Mouse (Mus musculus) kidney, embryonic 16.5 days (tissue): ENCODE results near the gene Zfp568. TPM values are rescaled to one million over a fixed set of nuclear protein-coding genes. Genes with fewer than 3 reads are reported as not detected.
A peak's percentile ranks its signal among the peaks of the same experiment; 100 is the strongest.
"Not testable (repeated sequence)": the region's sequence is repeated elsewhere in the genome, so short reads cannot be mapped to it uniquely, and the experiment has no call there.

Experiments
- ATAC-seq: fragments of 200-750 bp; cut with Nextera tagmentation; 2 replicates; pipeline ENCODE4 v1.8.0; 2017; ENCODE audit warnings: moderate TSS enrichment; ENCODE audit not compliant: low FRiP score, low TSS enrichment
- H3K27ac ChIP-seq: fragments of 300-500 bp; sonication (generic); 2 replicates; pipeline ENCODE4 v1.5.1; 2014; ENCODE audit warnings: low read length
- H3K27me3 ChIP-seq: fragments of 300-500 bp; sonication (generic); 2 replicates; pipeline ENCODE4 v1.6.1; 2014; ENCODE audit warnings: low read length, control low read depth, mixed read lengths; ENCODE audit not compliant: insufficient read depth
- H3K36me3 ChIP-seq: fragments of 300-500 bp; sonication (generic); 2 replicates; pipeline ENCODE4 v1.6.1; 2014; ENCODE audit warnings: low read length, control low read depth, mixed read lengths; ENCODE audit not compliant: insufficient read depth
- H3K4me1 ChIP-seq: fragments of 300-500 bp; sonication (generic); 2 replicates; pipeline ENCODE4 v1.6.1; 2014; ENCODE audit warnings: low read length, control low read depth, mixed read lengths; ENCODE audit not compliant: insufficient read depth
- H3K4me2 ChIP-seq: fragments of 300-500 bp; sonication (generic); replicated peaks from 2 replicates; pipeline ENCODE4 v1.6.1; 2014; ENCODE audit warnings: low read depth, low read length
- H3K4me3 ChIP-seq: fragments of 300-500 bp; sonication (generic); 2 replicates; pipeline ENCODE4 v1.5.1; 2014; ENCODE audit warnings: mild to moderate bottlenecking, low read length
- H3K9ac ChIP-seq: fragments of 300-500 bp; sonication (generic); replicated peaks from 2 replicates; pipeline ENCODE4 v1.6.1; 2014; ENCODE audit warnings: low read length
- H3K9me3 ChIP-seq: fragments of 300-500 bp; sonication (generic); 2 replicates; pipeline ENCODE4 v1.6.1; 2016; ENCODE audit warnings: low read length, control low read depth
- WGBS: fragments of 180-500 bp; shearing (Covaris S2); extraction: QIAGEN DNeasy Blood & Tissue Kit; methylation state at CpG from one replicate; pipeline ENCODE4 v1.1.7; 2014; 5-methylcytosine and 5-hydroxymethylcytosine counted together
- polyA plus RNA-seq: library from polyadenylated mRNA; unstranded; fragments of >200 nt; fragmentation: Nextera tagmentation; extraction: Ambion mirVana; gene quantifications from 2 replicates; pipeline ENCODE4 v1.2.1, GENCODE M21; 2015

The Zfp568 gene
- polyA plus RNA-seq, 1 experiment from 2014 or later: 15.8 TPM

- no peak for ATAC-seq
- Histone ChIP-seq H3K36me3 (no peaks in the 10 kb centered on the region), H3K9me3 (no peaks in the 10 kb centered on the region), H3K27me3 (no peaks in the 10 kb centered on the region), H3K9ac (peak overlapping the region; percentile 44), H3K4me2 (peak overlapping the region; percentile 12; the same call in 1 of the 2 replicates), H3K4me1 (peaks cover 8% of the 10 kb centered on the region; the same call in 1 of the 2 replicates), H3K27ac (no peak overlapping the region), H3K4me3 (peak overlapping the region; percentile 6; the same call in 1 of the 2 replicates)
- WGBS: 52% methylated on average over 10 of the region's 10 CpGs
These were observed 27.5 kb upstream of the Zfp568 start for GRCm38 (mm10) chr7:29956257-29956656.

GRCm38 (mm10) chr7:29958125-29958724 is 25.5 kb upstream of the Zfp568 start:
- no peak for ATAC-seq
- Histone ChIP-seq H3K4me2 (no peak overlapping the region), H3K4me3 (no peak overlapping the region), H3K9me3 (no peaks in the 10 kb centered on the region), H3K4me1 (peaks cover 4% of the 10 kb centered on the region; the same call in 1 of the 2 replicates), H3K36me3 (no peaks in the 10 kb centered on the region), H3K9ac (no peak overlapping the region), H3K27me3 (no peaks in the 10 kb centered on the region), H3K27ac (no peak overlapping the region)
- WGBS: 85% methylated on average over 11 of the region's 11 CpGs

GRCm38 (mm10) chr7:29959004-29959403 is 24.8 kb upstream of the Zfp568 start:
- Histone ChIP-seq H3K36me3 (no peaks in the 10 kb centered on the region), H3K27ac (no peak overlapping the region), H3K27me3 (no peaks in the 10 kb centered on the region), H3K4me3 (no peak overlapping the region), H3K4me1 (0 out of 2 replicates have a peak, but pooled peaks cover 4% of the 10 kb centered on the region), H3K9ac (no peak overlapping the region), H3K4me2 (no peak overlapping the region), H3K9me3 (no peaks in the 10 kb centered on the region)
- no peak for ATAC-seq
- 67% methylated on average over 3 of the region's 3 CpGs for WGBS

GRCm38 (mm10) chr7:29965115-29965810 is 18.5 kb upstream of the Zfp568 start:
- not testable (repeated sequence) for H3K36me3 ChIP-seq, H3K4me2 ChIP-seq, H3K9me3 ChIP-seq, H3K27ac ChIP-seq, H3K9ac ChIP-seq, H3K4me1 ChIP-seq, ATAC-seq, H3K27me3 ChIP-seq, H3K4me3 ChIP-seq
- WGBS: 53% methylated on average over 34 of the region's 39 CpGs

GRCm38 (mm10) chr7:29970686-29971085 is 13.1 kb upstream of the Zfp568 start:
- no peaks in the 10 kb centered on the region for H3K36me3 ChIP-seq
- peaks cover 4% of the 10 kb centered on the region; the same call in 1 of the 2 replicates for H3K9me3 ChIP-seq
- no peaks in the 10 kb centered on the region for H3K27me3 ChIP-seq
- no peak for ATAC-seq
- no peak overlapping the region for H3K4me3 ChIP-seq
- H3K4me2 ChIP-seq: no peak overlapping the region
- no peak overlapping the region for H3K9ac ChIP-seq
- no peak overlapping the region for H3K27ac ChIP-seq
- no peaks in the 10 kb centered on the region for H3K4me1 ChIP-seq
- WGBS: 79% methylated on average over 9 of the region's 9 CpGs

- ATAC-seq: no peak
- no peak overlapping the region for H3K4me3 ChIP-seq
- peaks cover 19% of the 10 kb centered on the region for H3K4me1 ChIP-seq
- no peaks in the 10 kb centered on the region for H3K27me3 ChIP-seq
- no peaks in the 10 kb centered on the region for H3K36me3 ChIP-seq
- H3K4me2 ChIP-seq: no peak overlapping the region
- H3K27ac ChIP-seq: no peak overlapping the region
- H3K9ac ChIP-seq: no peak overlapping the region
- WGBS: 90% methylated on average over 1 of the region's 1 CpGs
- H3K9me3 ChIP-seq: 0 out of 2 replicates have a peak, but pooled peaks cover 2% of the 10 kb centered on the region
These were observed 3.0 kb upstream of the Zfp568 start for GRCm38 (mm10) chr7:29980761-29981160.

- ATAC-seq: no peak
- Histone ChIP-seq H3K27ac (no peak overlapping the region), H3K4me2 (no peak overlapping the region), H3K9me3 (0 out of 2 replicates have a peak, but pooled peaks cover 2% of the 10 kb centered on the region), H3K36me3 (peaks cover 5% of the 10 kb centered on the region; the same call in 1 of the 2 replicates), H3K27me3 (no peaks in the 10 kb centered on the region), H3K9ac (no peak overlapping the region), H3K4me3 (no peak overlapping the region), H3K4me1 (peaks cover 19% of the 10 kb centered on the region)
- WGBS: 49% methylated on average over 5 of the region's 5 CpGs
These were observed 2.3 kb upstream of the Zfp568 start for GRCm38 (mm10) chr7:29981455-29981854.

GRCm38 (mm10) chr7:29981860-29982259 is 1.9 kb upstream of the Zfp568 start:
- Histone ChIP-seq H3K4me3 (no peak overlapping the region), H3K9me3 (0 out of 2 replicates have a peak, but pooled peaks cover 2% of the 10 kb centered on the region), H3K4me1 (peaks cover 19% of the 10 kb centered on the region), H3K9ac (no peak overlapping the region), H3K36me3 (peaks cover 6% of the 10 kb centered on the region; the same call in 1 of the 2 replicates), H3K4me2 (no peak overlapping the region), H3K27ac (no peak overlapping the region), H3K27me3 (no peaks in the 10 kb centered on the region)
- ATAC-seq: no peak
- 76% methylated on average over 3 of the region's 3 CpGs for WGBS

GRCm38 (mm10) chr7:29982341-29982740 is 1.4 kb upstream of the Zfp568 start:
- ATAC-seq: no peak
- Histone ChIP-seq H3K4me2 (peak overlapping the region; percentile 58), H3K36me3 (peaks cover 11% of the 10 kb centered on the region; the same call in 1 of the 2 replicates), H3K9me3 (0 out of 2 replicates have a peak, but pooled peaks cover 2% of the 10 kb centered on the region), H3K4me1 (peaks cover 19% of the 10 kb centered on the region), H3K4me3 (no peak overlapping the region), H3K9ac (no peak overlapping the region), H3K27me3 (no peaks in the 10 kb centered on the region), H3K27ac (no peak overlapping the region)
- 86% methylated on average over 4 of the region's 4 CpGs for WGBS

GRCm38 (mm10) chr7:29982931-29983330 is 824 bp upstream of the Zfp568 start:
- Histone ChIP-seq H3K36me3 (peaks cover 15% of the 10 kb centered on the region), H3K4me1 (peaks cover 19% of the 10 kb centered on the region), H3K27ac (peak overlapping the region; percentile 96), H3K27me3 (no peaks in the 10 kb centered on the region), H3K9ac (peak overlapping the region; percentile 81), H3K9me3 (0 out of 2 replicates have a peak, but pooled peaks cover 2% of the 10 kb centered on the region), H3K4me2 (peak overlapping the region; percentile 58), H3K4me3 (peak overlapping the region; percentile 88)
- no peak for ATAC-seq
- WGBS: 22% methylated on average over 6 of the region's 6 CpGs
